Mouse (Mus musculus): ENCODE results near the gene Dok5.

The Dok5 gene

DNA sequence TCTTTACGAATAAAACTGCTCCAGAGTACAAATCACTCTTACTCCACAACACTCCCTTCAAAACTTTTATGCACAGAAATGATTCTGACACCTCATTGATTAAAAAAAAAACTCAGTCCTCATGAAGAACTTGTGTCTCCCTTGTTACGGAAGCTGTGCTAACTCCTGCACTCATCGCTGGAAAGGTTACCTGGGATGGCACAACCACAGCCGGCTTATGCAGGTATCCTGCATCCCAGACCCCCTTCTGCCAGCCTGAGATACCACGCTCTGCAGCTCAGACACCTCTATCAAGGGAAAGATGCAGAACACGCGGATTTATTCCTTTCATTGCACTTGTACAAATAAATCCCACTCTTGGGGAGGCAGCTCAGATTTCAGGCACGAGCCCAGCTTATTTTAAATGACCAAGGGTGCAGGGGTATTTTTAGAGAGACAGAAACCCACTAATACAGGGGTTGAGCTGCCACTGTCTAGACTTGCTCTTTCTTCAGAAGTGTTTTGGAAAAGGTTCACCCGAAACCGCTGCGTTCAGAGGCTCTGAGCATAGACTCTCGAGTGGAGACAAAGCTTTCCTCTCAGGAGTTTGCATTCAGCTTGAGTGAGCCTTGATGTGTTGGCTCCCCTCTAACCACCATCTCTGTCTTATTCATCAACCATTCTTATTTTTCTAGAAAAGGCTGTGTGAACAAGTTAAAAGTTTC, 76.1 kb downstream of the Dok5 start:
- peak; percentile 30 for DNase-seq

DNA sequence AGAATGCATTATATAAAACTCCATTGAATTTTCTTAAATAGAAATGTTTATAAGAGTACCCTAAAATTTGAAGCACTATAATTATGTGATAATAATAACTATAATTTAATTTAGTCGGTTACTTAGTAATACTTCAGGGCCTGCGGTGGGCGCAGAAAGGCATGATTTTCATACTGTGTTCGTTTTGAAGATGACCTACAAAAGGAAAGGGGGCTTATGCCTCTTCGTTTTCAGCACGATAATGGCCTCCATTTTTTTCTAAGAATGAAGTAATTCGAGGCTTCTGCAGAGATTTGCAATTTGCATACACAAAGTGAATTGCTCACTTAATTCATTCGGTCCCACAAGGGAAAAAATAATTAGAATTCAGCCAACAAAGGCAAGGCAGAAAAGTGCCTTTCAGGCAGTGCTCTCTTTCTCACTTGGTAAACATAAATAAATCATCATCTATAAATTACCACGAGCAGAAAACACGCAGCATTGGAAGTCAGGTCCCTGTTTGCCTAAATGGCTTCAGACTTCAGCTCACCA, 76.7 kb downstream of the Dok5 start:
- no peak for DNase-seq

DNA sequence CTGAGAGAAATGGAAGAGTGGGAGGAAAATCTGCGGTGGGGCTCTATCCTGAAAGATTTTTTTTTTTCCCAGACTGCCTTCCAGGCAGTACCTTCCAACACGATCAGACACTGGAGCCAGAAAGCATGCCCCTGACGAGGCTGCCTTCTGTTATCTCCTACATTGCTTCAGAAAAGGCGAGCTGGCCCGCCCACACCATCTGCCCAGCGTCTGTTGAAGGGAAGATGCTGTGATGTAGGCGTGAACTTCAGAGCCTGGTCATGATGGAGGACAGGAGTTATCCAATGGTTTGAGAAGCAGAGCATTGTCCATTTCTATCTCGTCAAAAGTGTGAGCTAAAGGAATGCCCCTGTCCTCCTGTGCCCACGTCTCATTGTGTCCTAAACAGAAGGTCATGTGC, 79.7 kb downstream of the Dok5 start:
- no peak for DNase-seq

DNA sequence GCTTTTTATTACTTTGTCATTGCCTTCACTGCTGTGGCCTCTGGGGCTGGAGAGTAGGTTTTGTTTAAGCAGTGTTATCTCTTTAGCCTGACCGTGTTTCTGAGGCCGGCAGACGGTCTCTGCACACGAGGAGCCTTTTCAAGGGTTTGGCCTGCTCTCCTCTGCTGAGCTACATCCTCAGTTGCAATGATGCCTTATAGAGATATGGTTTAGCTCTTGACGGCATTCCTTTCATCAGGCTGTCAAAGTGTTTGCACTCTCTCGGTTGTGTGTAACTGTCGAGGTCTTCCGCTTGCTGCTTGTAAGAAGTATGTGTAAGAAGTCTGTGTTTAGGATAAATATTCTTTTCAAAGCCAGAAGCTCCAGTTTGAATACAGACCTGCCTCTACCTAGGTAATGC, 84.7 kb downstream of the Dok5 start:
- DNase-seq, result no peak

DNA sequence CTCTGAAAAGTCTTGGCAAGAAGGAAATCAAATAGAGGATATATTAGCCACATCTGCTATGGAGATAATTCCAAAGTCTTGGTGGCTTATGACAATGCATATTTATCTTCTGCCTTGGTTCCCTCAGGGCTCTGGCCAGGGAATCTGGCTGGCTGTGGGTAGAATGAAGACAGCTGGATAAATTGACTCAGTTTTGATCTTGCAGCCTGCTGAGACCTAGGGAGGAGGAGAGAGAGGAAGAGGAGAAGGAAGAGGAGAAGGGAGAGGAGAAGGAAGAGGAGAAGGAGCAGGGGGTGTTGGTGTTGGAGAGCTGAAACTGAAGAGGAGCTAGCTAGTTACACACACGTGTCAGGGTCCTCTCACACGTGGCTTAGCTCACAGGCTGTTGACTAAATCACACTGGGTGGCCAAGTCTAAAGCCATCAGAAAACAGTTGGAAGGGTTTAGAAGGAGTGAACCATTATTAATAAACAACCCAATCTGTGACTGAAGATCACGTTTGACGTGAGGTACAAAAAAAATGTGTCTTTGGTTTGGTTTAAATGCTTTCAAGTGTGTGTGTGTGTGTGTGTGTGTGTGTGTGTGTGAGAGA, 85.6 kb downstream of the Dok5 start:
- no peak for DNase-seq

DNA sequence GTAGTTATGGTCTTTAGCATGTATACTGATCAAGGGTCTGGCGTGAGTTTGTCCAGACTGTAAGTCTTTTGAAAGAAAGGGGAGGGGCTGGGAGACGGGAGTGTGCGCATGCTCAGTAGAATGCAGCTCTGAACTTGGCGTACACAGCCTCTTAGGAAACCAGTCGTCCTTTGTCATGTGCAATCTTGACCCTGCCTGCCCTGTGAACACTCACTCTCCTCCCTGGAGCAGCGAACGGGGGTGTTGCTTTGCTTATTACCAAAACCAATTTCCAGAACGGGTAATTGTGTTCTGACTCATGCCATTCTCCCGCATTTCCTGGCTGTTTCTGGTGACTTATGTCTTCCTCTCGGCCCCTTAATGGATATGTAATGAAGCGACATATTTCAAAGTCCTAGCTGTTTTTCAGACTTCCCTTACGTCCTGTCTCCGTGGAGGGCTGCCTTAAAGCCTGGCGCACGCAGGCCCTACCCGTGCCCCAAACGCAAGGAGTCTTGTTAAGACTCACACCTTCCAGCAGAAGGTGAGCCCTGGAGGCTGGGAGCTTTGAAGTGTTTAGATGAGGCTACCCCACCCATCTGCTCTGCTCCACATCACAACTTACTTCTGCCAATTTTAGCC, 95.3 kb downstream of the Dok5 start:
- peak; percentile 51 for DNase-seq

DNA sequence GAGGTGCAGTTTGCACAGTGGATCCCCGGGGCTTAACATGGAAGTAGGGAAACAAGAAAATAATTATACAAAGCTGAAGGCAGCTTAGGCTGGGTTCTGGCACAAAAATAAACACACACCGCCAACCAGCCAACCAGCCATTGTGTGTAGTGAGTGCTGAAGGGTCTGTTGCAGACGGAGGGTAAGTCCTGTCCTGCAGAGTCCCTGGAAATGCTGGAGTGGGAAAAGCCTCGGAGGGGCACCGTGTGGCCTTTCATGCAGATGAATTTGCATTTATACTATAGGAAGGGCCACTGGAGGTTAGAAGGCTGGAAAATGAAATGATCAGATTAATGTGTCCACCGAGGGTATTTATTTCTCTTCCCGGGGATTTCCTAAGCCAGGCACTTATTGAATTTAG, 97.2 kb downstream of the Dok5 start:
- peak; percentile 21 for DNase-seq

DNA sequence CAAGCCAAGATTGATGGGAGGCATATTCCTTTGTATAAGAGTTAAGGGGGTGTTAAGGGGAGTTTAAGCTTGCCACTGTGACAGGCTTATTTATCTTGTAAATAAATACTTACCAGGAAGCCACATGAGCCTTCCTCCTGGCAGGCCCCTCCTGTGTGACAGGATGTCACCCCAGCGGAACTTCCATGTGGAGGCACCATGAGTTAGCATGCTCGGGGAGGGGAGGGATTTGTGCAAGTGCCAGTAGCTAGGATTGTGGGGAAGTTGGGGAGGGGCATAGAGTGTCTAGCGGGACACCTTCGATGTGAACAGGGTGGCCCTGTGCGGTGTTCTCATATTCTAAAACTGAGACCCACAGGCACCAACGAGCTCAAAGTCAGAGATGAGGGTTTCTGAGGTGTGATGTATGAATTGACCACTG, 97.6 kb downstream of the Dok5 start:
- DNase-seq, result peak; percentile 43

DNA sequence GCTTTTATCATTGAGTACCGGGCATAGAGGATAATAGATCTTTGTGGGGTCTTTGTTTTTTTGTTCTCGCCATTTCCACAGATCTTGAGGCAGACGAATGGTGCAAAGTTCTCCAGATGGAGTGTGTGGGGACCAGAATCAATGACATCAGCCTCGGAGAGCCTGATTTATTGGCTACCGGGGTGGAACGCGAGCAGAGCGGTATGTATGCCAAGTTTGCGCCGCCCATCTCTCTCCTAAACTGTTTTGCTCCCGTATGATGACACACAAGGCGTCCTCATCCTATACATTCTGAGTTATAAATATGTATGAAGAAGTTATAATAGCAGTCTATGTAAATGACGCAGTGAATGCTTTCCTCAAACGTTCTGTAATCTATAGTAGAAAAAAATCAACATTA, 98.4 kb downstream of the Dok5 start:
- DNase-seq, result no peak

DNA sequence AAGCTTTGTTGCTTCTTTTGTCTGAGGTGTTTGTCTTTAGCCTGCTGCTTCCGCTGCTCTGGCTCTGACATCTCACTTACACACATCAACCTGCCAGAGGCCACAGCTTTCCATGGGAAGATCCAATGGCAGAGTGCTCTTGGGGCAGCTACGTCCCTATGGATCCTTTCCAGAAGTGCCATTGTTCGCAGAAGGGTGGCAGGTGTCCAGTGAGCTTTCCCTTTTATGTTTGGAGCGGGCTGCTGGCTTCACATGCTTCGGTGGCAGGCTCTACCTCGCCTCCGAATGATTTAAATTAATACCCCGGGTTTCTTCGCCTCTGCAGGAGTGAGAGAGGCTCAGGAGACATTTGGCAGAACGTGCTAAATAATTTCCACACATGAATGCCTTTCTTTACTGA, 105.3 kb downstream of the Dok5 start:
- no peak for DNase-seq

DNA sequence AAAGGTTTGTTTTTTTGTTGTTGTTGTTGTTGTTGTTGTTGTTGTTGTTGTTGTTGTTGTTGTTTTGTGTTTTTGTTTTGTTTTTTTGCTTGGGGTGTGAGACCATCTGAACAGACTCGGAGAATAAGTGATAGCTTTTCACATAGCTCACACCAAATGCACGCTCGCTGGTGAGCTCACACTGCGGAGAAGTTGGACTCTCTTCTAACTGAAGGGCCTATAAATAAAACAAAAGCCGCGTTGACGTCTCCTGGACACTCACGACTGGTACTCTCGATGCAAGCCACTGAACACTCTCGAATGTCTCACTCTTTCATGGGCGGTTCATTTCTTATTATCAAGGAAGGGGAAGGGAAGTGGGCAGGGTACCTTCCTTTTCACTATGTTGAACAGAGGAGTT, 105.8 kb downstream of the Dok5 start:
- no peak for DNase-seq

DNA sequence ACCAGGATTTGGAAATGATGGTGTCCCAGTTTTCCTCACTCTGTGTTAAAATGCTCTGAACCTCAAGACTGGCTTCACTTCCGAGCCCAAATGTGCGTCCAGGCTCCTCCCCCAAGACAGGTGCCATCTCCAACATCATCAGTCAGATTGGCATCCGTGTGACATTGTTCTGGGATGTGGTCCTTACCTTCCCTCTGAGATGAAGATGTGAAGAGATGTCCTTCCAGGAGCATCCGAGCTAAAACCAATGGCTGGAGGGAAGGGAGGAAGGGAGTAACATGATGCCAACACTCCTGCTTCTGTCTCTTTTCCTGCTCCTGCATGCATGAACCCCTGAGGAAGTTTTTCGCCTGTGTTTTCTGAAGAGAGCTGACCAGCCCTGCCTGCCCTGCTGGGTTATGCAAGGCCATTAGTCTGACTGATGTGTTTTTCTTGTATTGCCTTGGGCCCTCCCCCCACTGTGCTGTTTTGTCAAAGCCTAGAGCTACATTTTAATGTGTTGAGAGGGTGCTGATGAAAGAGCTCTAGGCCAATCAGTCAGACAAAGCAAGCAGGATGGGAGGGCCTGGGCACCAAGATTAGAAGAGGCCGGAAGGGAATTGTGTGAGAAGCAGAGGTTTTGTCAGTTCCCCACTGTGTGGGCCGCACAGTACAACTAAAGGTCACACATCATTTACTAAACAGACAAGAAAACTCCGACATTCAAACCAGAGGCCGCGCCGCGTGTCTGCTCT, 106.4 kb downstream of the Dok5 start:
- peak; percentile 84 for DNase-seq

DNA sequence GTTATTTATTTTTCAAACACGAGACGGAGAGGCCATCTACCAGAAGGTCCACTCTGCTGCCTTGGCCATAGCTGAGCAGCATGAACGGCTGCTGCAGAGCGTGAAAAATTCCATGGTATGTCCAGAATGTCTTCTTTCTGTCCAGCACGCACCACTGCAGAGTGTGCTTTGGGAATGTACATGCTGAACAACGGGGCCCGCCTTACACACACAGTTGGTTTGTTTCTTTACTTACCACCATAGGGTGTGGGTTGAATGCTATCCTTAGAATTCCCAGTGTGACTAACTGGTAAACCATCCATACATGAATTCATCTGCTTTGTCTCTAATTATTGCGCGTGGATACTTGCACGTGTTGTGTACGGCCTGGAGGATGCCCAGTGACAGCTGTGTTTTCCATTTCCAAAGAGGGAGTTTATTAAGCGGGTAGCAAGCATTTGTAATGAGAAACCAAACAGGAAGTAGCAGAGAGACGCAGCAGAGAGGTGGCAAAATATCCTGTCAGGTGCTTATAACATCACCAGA, 109.9 kb downstream of the Dok5 start:
- no peak for DNase-seq

DNA sequence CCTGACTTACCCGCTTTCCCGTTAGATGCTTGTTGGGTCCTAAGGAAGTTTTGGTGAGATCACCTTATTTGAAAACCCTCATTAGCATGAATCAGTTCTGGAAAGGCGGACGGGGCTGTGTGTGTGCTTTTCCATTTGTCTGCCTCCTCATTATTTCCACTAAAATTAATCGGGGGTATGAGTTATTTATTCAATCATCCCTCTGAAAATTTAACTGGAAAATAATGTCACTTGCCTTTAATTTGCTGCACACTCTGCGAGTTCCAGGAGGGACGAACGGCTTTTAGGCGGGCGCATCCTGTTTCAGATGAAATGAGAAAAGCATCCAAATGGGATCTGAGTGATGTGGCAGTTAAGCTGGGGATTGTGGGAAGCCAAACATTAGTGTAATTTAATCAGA, 113.9 kb downstream of the Dok5 start:
- no peak for DNase-seq

DNA sequence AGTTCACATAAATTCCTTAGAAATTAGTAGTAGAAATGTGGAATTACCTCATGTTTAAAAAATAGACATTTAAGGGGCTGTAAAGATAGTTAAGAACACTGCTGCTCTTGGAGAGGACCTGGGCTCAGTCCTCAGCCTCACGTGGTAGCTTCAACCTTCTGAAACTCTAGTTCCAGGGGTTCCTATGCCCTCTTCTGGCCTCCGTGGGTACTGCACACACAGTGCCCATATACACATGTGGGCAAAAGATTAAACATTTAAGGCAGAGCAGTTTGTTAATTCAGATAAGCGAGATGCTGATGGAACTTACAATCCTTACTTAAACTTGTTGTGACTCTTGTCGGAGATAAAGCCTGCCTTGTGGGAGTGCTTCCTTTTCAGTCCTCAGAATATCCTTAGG, 118.5 kb downstream of the Dok5 start:
- no peak for DNase-seq

DNA sequence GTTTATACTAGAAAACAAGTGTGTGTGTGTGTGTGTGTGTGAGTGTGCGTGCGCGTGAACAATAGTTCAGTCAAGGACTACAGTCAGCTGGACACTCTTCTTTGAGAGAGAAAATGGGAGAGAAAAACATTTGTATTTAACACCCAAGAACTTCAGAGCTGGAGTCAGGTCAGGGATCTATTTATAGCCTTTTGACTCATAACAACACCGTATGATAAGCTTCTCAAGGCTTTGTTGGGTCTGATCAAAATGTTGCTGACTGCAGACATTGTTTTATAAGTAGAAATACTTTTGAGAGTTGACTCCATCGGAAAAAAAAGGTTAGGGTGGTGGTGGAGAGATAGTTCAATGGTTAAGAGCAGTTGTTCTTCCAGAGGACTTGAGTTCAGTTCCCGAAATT, 120.7 kb downstream of the Dok5 start:
- DNase-seq, result no peak

DNA sequence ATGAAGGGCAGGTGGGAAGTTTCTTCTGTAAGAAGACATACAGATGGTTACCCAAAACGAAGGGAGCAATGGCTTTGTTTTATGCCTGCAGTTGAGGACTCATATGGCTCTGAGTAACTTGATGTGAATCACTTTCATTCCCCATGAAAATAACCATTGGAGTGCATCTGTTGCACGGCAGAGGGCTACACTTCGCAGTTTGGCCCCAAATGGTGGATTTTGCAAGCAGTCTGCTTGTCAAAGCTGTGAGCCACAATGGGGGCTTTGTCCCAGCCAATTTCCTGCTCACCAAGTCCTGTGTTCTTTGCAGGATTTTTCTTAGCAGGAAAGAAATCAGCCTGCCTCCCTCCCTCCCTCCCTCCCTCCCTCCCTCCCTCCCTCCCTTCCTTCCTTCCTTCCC, 123.6 kb downstream of the Dok5 start:
- DNase-seq, result peak; percentile 50

DNA sequence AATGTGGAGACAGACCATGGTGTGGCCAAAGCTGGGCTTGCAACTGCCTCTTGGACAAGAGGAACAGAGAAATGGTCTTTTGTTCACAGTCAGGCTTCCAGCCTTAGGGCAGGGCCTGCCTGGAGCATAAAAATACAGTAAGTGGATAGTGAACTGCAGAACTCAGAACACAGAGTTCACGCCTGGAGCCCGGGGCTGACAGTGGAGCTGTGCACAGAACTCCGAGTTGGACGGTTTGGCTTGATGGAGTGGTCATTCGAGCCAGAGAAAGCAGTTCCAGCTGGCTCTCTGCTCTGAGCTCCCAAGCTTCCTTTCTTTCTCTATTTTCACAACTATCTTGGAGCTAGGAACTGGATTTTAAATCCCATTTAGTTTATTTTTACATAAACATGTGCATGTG, 124.5 kb downstream of the Dok5 start:
- DNase-seq, result no peak

DNA sequence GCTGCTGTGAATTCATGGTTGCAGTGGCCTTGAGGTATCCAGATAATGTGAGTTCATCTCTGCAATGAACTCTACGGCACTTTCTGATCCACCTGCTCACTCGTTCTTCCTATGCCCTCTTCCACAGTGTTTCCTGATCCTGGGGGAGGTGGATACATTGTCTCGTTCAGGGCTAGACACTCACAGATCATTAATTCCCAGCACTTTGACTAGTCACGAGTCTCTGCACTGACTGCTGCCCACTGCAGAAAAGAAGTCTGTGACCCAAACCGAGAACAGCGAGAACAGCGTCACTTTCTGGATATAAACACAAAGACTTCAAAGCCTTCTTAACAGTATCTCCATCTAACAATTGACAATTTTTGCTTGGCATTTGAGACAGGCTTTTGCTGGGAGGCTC, 125.9 kb downstream of the Dok5 start:
- no peak for DNase-seq

DNA sequence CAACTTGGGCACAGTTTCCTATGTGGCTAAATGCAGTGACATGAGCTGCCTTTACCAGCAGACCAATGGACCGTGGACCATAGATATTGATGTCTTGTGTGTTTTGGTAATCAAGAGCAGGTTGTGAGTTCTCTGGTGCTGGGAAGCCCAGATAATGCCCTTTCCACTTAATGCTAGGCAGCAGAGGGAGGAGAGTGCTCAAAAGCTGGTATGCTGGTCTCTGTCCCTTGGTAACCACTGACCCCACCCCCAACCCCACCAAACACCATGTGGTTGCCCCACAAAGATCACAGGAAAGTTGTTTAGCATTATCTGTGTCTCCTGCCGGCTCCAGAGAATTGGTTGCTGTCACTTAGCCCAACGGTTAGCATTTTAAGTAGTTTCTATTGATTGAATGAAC, 127.0 kb downstream of the Dok5 start:
- no peak for DNase-seq

DNA sequence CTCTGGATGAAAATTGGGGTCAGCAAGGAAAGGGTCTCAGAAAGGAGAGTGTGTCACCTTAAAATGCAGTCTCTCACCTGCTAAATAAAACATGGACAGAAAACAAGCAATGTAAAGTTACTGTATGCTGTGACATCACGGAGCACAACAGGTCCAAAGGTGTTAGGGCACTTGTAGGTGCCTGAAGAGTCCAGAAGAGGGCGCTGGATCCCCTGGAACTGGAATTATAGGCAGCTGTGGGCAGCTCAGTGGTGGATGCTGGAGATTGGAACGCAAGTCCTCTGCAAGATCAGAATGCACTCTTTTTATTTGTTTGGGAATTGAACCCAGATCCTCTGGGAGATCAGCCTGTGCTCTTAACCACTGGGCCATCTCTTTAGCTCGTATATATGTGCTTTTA, 129.0 kb downstream of the Dok5 start:
- DNase-seq, result no peak

DNA sequence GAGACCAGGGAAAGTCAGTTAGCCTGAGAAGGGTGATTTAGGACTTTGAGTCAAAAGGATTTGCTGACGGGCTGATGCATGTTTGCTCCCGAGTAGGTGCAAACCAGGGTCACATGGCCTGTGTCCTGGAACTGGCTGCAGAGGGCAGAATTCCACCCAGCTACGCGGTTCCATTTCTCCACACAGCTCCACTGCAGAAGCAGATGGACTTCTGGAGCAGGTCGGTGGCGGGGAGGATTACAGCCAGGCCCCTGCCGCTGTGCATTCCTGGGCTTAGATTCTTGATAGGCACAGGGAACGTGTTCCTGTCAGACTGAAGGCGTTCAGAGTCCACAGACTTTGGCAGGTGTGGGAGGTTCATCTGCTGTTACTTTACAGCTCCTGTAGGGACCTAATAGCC, 131.2 kb downstream of the Dok5 start:
- DNase-seq, result no peak

DNA sequence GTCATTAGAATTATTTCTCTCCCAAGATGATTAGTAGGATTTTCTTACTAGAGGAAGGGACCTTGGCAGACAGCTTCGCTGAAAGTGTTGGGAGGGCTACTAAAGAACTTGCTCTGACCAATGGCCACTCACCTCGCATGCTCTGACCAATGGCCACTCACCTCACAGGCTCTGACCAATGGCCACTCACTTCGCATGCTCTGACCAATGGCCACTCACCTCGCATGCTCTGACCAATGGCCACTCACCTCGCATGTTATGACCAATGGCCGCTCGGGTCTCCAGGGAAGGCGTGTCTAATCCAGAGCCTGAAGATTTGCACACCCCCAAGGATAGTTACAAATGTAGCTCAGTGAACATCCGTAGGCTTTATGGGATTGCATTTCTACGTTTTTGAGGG, 131.6 kb downstream of the Dok5 start:
- DNase-seq, result no peak

DNA sequence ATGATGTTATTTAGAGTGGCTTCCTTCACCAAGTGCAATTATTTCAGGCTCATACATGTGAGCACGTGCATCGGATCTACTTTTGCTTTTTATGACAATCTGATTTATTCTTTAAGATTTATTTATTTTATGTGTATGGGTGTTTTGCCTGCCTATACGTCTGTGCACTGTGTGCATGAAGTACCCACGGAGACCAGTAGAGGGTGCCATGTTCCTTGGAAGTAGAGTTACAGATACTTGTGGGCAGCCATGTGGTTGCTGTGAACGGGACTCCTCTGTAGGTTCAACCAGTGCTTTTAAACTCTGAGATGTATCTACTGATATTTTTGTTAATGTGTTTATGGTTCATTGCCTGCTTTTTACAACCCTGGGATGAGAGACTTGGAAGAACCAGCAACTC, 132.4 kb downstream of the Dok5 start:
- no peak for DNase-seq

All from embryo, embryonic 11 days (tissue).